13 mouse cellular contexts compared by ENCODE assay signal in the genomic region with DNA sequence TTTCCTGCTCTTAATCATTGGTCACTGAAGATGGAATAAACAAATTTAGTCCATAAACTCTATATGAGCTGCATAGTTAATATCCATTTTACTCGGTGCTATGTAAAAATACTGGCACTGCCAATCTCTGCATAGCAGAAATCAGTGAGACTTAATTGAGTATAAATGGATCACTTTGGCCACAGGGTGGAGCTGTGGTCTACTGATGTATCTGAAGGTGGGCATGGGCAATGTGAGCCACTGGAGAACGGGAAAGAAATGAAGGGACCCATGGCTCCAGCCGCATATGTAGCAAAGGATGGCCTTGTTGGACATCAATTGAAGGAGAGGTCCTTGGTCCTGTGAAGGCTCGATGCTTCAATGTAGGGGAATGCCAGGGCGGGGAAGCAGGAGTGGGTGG. TPM values are rescaled to one million over a fixed set of nuclear protein-coding genes. Genes with fewer than 3 reads are reported as not detected.
A peak's percentile ranks its signal among the peaks of the same experiment; 100 is the strongest.
DNase-seq lines count a peak whose midpoint lies in the region; ATAC-seq and TF ChIP-seq lines count a peak whose summit lies in the region.
"Had no signal": no experiment of that assay in that cellular context is flagged by ENCODE, and none has a peak within 500 bp of the region (broad histone marks: within the 10 kb centered on the region; RNA-seq: fewer than 3 reads in every experiment).

No protein-coding gene starts in this region.

- H3K4me1 ChIP-seq in kidney, postnatal 0 days (replicated peaks; ENCODE audit: insufficient read depth, low read length) = no peaks in the 10 kb centered on the region
- no peaks in the 10 kb centered on the region for H3K4me1 ChIP-seq in kidney, embryonic 15.5 days
- no peaks in the 10 kb centered on the region for H3K4me1 ChIP-seq in ES-Bruce4 (ENCODE audit: control insufficient read depth, insufficient read depth, low read length)

- TF ChIP-seq CTCF in kidney, postnatal 0 days (IDR thresholded peaks at IDR 0.05; ENCODE audit: low read depth) = peak; percentile 26; the same call in 1 of the 2 replicates
- peak; percentile 12 for TF ChIP-seq CTCF in ES-Bruce4 (IDR thresholded peaks at IDR 0.05; ENCODE audit: low read depth, low read length)

- no peak overlapping the region for H3K4me2 ChIP-seq in kidney, postnatal 0 days (ENCODE audit: low read length)
- H3K4me2 ChIP-seq in kidney, embryonic 15.5 days = no peak overlapping the region

- DNase-seq in kidney, postnatal 0 days (ENCODE audit: low spot score) = peak; percentile 7
- DNase-seq in 416B (ENCODE audit: low read depth) = peak; percentile 58
- no peak for DNase-seq in adrenal gland, adult 8-10 months
- DNase-seq in urinary bladder, postnatal 14 days (ENCODE audit: low spot score) = no peak
- DNase-seq: cerebellum, adult 9-11 months; gastrocnemius, postnatal 10 days; kidney, adult 9 months; lung, adult 2 months had no signal

- no peak overlapping the region for H3K9ac ChIP-seq in kidney, postnatal 0 days (ENCODE audit: low read depth, low read length)
- no peak overlapping the region for H3K9ac ChIP-seq in kidney, embryonic 15.5 days
- no peak overlapping the region for H3K9ac ChIP-seq in ES-Bruce4 (ENCODE audit: low read depth, poor library complexity, severe bottlenecking)

- no peaks in the 10 kb centered on the region for H3K9me3 ChIP-seq in kidney, postnatal 0 days (replicated peaks; ENCODE audit: low read length)
- H3K9me3 ChIP-seq in kidney, embryonic 15.5 days (replicated peaks) = no peaks in the 10 kb centered on the region
- H3K9me3 ChIP-seq in ES-Bruce4 (replicated peaks; ENCODE audit: control insufficient read depth, insufficient read depth, low read length, poor library complexity, severe bottlenecking) = no peaks in the 10 kb centered on the region

- H3K27ac ChIP-seq in kidney, postnatal 0 days = no peak overlapping the region
- H3K27ac ChIP-seq in kidney, embryonic 15.5 days = no peak overlapping the region
- H3K27ac ChIP-seq in ES-Bruce4 (ENCODE audit: insufficient read depth, low read length) = no peak overlapping the region

- no peak for TF ChIP-seq EP300 in ES-Bruce4 (IDR thresholded peaks at IDR 0.05; ENCODE audit: insufficient read depth, low read depth, low read length)

- no peak for ATAC-seq in kidney, postnatal 0 days (replicated peaks; ENCODE audit: low FRiP score, low read depth)
- no peak for ATAC-seq in kidney, embryonic 15.5 days (replicated peaks; ENCODE audit: low FRiP score)
- peak; percentile 69 for ATAC-seq in megakaryocyte progenitor cell, adult 5-6 weeks (replicated peaks; ENCODE audit: poor library complexity)

- no peak overlapping the region for H3K4me3 ChIP-seq in kidney, postnatal 0 days (replicated peaks; ENCODE audit: low read depth, low read length)
- H3K4me3 ChIP-seq in kidney, embryonic 15.5 days (replicated peaks) = no peak overlapping the region
- H3K4me3 ChIP-seq in ES-Bruce4 (ENCODE audit: low read depth, low read length) = no peak overlapping the region

- H3K27me3 ChIP-seq in kidney, postnatal 0 days (ENCODE audit: insufficient read depth, low read length) = no peaks in the 10 kb centered on the region
- H3K27me3 ChIP-seq in kidney, embryonic 15.5 days = no peaks in the 10 kb centered on the region
- H3K27me3 ChIP-seq in ES-Bruce4 (ENCODE audit: control insufficient read depth, insufficient read depth, low read length, poor library complexity, severe bottlenecking) = peaks cover 1% of the 10 kb centered on the region; the same call in 1 of the 2 replicates

- no peak for TF ChIP-seq POLR2A in ES-Bruce4 (IDR thresholded peaks at IDR 0.05; ENCODE audit: insufficient read depth, low read length)

- H3K36me3 ChIP-seq in kidney, postnatal 0 days (ENCODE audit: insufficient read depth, low read length) = no peaks in the 10 kb centered on the region
- H3K36me3 ChIP-seq in kidney, embryonic 15.5 days = no peaks in the 10 kb centered on the region
- H3K36me3 ChIP-seq in ES-Bruce4 (ENCODE audit: control insufficient read depth, insufficient read depth, low read length, poor library complexity, severe bottlenecking) = no peaks in the 10 kb centered on the region

- 79% methylated on average over 5 of the region's 5 CpGs for whole genome bisulfite sequencing in kidney, postnatal 0 days
- 74% methylated on average over 5 of the region's 5 CpGs for WGBS in kidney, embryonic 15.5 days

RNA-seq across cellular contexts. Expression of a gene that starts 25.8 kb away (rescaled TPM):
- not detected in 2 replicates for polyA plus RNA-seq in kidney, postnatal 0 days (2015; fragmentation: Nextera tagmentation; extraction: Ambion mirVana)
- polyA plus RNA-seq in kidney, embryonic 15.5 days (2015; fragmentation: Nextera tagmentation; extraction: Ambion mirVana) = not detected in 2 replicates
- not detected in 2 replicates for polyA plus RNA-seq in ES-Bruce4 (2011; ENCODE audit: insufficient read depth, insufficient read length, low read depth, missing spikeins)
- not detected in 2 replicates for total RNA-seq in megakaryocyte progenitor cell, adult 5-6 weeks (2015)
- total RNA-seq in megakaryocyte progenitor cell, adult 5-6 weeks (2017) = not detected in 2 replicates
- not detected for total RNA-seq in adrenal gland, adult 8-10 months (2022)
- total RNA-seq: gastrocnemius, postnatal 10 days; heart, postnatal 25 days; left cerebral cortex, postnatal 14 days had no signal

Comparison
In these comparisons a context has a peak if more than half of its experiments do, and no peak if none do; other contexts are left out.
1. DNase-seq: peak in kidney, postnatal 0 days (single experiment) and 416B (single experiment); none in adrenal gland, adult 8-10 months (single experiment) and urinary bladder, postnatal 14 days (single experiment).